Mouse (Mus musculus) naive thymus-derived CD4-positive, alpha-beta T cell, adult 2 months (primary cell): ENCODE measurements around the gene Slc25a22.
A peak's percentile ranks its signal among the peaks of the same experiment; 100 is the strongest.

Experiments
- DNase-seq: peaks from one replicate; pipeline ENCODE4 v3.0.0-alpha.2; 2011; ENCODE audit warnings: low read depth

Gene Slc25a22

GRCm38 (mm10) chr7:141435129-141435855 lies 2.4 kb downstream of the Slc25a22 start:
- peak; percentile 80 for DNase-seq

GRCm38 (mm10) chr7:141434464-141434863 lies 3.2 kb downstream of the Slc25a22 start:
- peak; percentile 53 for DNase-seq

GRCm38 (mm10) chr7:141433517-141434400 lies 3.9 kb downstream of the Slc25a22 start:
- no peak for DNase-seq

GRCm38 (mm10) chr7:141432741-141433516 lies 4.8 kb downstream of the Slc25a22 start:
- no peak for DNase-seq

GRCm38 (mm10) chr7:141432186-141432611 lies 5.5 kb downstream of the Slc25a22 start:
- DNase-seq: no peak

GRCm38 (mm10) chr7:141431434-141432185 lies 6.1 kb downstream of the Slc25a22 start:
- DNase-seq: no peak

- DNase-seq: no peak
These were observed 7.0 kb downstream of the Slc25a22 start for GRCm38 (mm10) chr7:141430585-141431240.

GRCm38 (mm10) chr7:141429840-141430584 lies 7.7 kb downstream of the Slc25a22 start:
- no peak for DNase-seq

GRCm38 (mm10) chr7:141429310-141429709 lies 8.4 kb downstream of the Slc25a22 start, which contains the start of gene Cend1:
Gene Cend1 (minus strand): TSS chr7:141429491.
- DNase-seq: no peak

- no peak for DNase-seq
These were observed 9.0 kb downstream of the Slc25a22 start for GRCm38 (mm10) chr7:141428701-141429100.

GRCm38 (mm10) chr7:141426948-141427730 lies 10.6 kb downstream of the Slc25a22 start:
- DNase-seq: no peak

GRCm38 (mm10) chr7:141423811-141424210 lies 13.9 kb downstream of the Slc25a22 start:
- DNase-seq: no peak

GRCm38 (mm10) chr7:141420030-141420702 lies 17.5 kb downstream of the Slc25a22 start:
- no peak for DNase-seq

- DNase-seq: no peak
These were observed 18.7 kb downstream of the Slc25a22 start for GRCm38 (mm10) chr7:141418970-141419369.

GRCm38 (mm10) chr7:141417731-141418681 lies 19.7 kb downstream of the Slc25a22 start:
- no peak for DNase-seq

GRCm38 (mm10) chr7:141416144-141416841 lies 21.4 kb downstream of the Slc25a22 start:
- DNase-seq: no peak
